Mouse (Mus musculus) heart, embryonic 11.5 days (tissue): ENCODE data around the gene Hlcs. TPM values are rescaled to one million over a fixed set of nuclear protein-coding genes. Genes with fewer than 3 reads are reported as not detected.

Experiments used
- ATAC-seq: fragments of 200-750 bp; cut with Nextera tagmentation; replicated peaks from 2 replicates; pipeline ENCODE4 v1.8.0; 2017; ENCODE audit warnings: moderate library complexity; ENCODE audit not compliant: insufficient number of reproducible peaks, low FRiP score, low TSS enrichment
- H3K27ac ChIP-seq: fragments of 300-500 bp; sonication (generic); 2 replicates; pipeline ENCODE4 v1.5.1; 2014; ENCODE audit warnings: mild to moderate bottlenecking, low read depth, low read length
- H3K27me3 ChIP-seq: fragments of 300-500 bp; sonication (generic); 2 replicates; pipeline ENCODE4 v1.6.1; 2014; ENCODE audit warnings: mild to moderate bottlenecking, low read length, mixed read lengths; ENCODE audit not compliant: control insufficient read depth, insufficient read depth
- H3K36me3 ChIP-seq: fragments of 300-500 bp; sonication (generic); 2 replicates; pipeline ENCODE4 v1.6.1; 2014; ENCODE audit warnings: mild to moderate bottlenecking, low read length, moderate library complexity, mixed read lengths; ENCODE audit not compliant: control insufficient read depth, insufficient read depth
- H3K4me1 ChIP-seq: fragments of 300-500 bp; sonication (generic); 2 replicates; pipeline ENCODE4 v1.6.1; 2014; ENCODE audit warnings: low read length; ENCODE audit not compliant: control insufficient read depth, insufficient read depth
- H3K4me2 ChIP-seq: fragments of 300-500 bp; sonication (generic); 2 replicates; pipeline ENCODE4 v1.6.1; 2014; ENCODE audit warnings: mild to moderate bottlenecking, moderate library complexity
- H3K4me3 ChIP-seq: fragments of 300-500 bp; sonication (generic); 2 replicates; pipeline ENCODE4 v1.5.1; 2014; ENCODE audit warnings: low read depth, low read length
- H3K9ac ChIP-seq: fragments of 300-500 bp; sonication (generic); 2 replicates; pipeline ENCODE4 v1.6.1; 2014; ENCODE audit warnings: mild to moderate bottlenecking, low read depth, low read length, moderate library complexity
- H3K9me3 ChIP-seq: fragments of 300-500 bp; sonication (generic); replicated peaks from 2 replicates; pipeline ENCODE4 v1.6.1; 2016; ENCODE audit warnings: low read length; ENCODE audit not compliant: control insufficient read depth
- WGBS: fragments of 180-500 bp; shearing (Covaris S2); extraction: QIAGEN DNeasy Blood & Tissue Kit; methylation state at CpG from one replicate; pipeline ENCODE4 v1.1.7; 2014; ENCODE audit not compliant: insufficient replicate concordance; 5-methylcytosine and 5-hydroxymethylcytosine counted together
- polyA plus RNA-seq: library from polyadenylated mRNA; unstranded; fragments of >200 nt; fragmentation: Nextera tagmentation; extraction: Ambion mirVana; gene quantifications from 2 replicates; pipeline ENCODE4 v1.2.1, GENCODE M21; 2014

The Hlcs gene
- polyA plus RNA-seq, 1 experiment from 2014 or later: 7.7 TPM

DNA sequence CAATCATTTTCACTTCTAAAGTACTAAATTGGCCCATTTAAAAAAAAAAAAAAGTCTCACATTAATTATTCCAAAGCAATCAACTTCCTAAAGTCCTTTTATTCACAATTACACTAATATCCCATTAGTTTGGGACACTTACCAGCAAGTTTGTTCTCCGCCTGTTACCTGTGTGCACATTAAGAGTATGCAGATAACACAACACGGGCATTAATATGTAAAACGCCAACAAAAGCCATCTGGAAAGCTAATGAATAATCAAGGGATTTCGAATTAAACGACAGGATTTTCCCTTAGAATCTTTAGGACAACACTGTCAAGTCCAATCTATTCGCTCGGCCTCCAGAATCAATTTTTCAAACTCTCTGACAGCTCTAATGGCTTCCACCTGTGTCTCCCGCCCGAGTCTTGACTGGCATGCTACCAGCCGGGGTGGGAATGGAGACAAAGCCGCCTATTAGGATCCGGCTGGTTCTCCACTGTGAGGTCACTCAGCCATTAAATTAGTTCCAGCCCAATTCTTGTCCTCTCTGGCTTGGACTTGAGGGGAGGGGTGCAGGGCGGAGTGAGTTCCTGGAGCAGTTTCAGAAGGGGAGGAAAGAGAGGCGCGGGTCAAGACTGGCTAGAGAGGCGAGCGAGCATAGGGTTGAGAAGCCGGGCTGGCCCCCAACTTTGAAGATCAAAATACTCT lies 85.9 kb downstream of the Hlcs start:
- no peaks in the 10 kb centered on the region for H3K9me3 ChIP-seq
- no peaks in the 10 kb centered on the region for H3K27me3 ChIP-seq
- WGBS: 56% methylated on average over 18 of the region's 18 CpGs
- no peak overlapping the region for H3K27ac ChIP-seq
- no peak overlapping the region for H3K4me3 ChIP-seq
- ATAC-seq: no peak
- no peak overlapping the region for H3K9ac ChIP-seq
- no peak overlapping the region for H3K4me2 ChIP-seq
- no peaks in the 10 kb centered on the region for H3K36me3 ChIP-seq
- H3K4me1 ChIP-seq: no peaks in the 10 kb centered on the region

GRCm38 (mm10) chr16:94223363-94223720 lies 90.0 kb downstream of the Hlcs start:
- Histone ChIP-seq H3K4me3 (no peak overlapping the region), H3K9me3 (no peaks in the 10 kb centered on the region), H3K36me3 (no peaks in the 10 kb centered on the region), H3K4me2 (no peak overlapping the region), H3K4me1 (no peaks in the 10 kb centered on the region), H3K9ac (no peak overlapping the region), H3K27me3 (no peaks in the 10 kb centered on the region), H3K27ac (no peak overlapping the region)
- no peak for ATAC-seq
- WGBS: 72% methylated on average over 8 of the region's 8 CpGs

- no peaks in the 10 kb centered on the region for H3K27me3 ChIP-seq
- no peak for ATAC-seq
- no peaks in the 10 kb centered on the region for H3K9me3 ChIP-seq
- no peak overlapping the region for H3K27ac ChIP-seq
- H3K4me2 ChIP-seq: no peak overlapping the region
- H3K4me3 ChIP-seq: no peak overlapping the region
- no peaks in the 10 kb centered on the region for H3K4me1 ChIP-seq
- H3K36me3 ChIP-seq: no peaks in the 10 kb centered on the region
- WGBS: 72% methylated on average over 11 of the region's 11 CpGs
- no peak overlapping the region for H3K9ac ChIP-seq
These were observed 90.6 kb downstream of the Hlcs start for GRCm38 (mm10) chr16:94222646-94223362.

DNA sequence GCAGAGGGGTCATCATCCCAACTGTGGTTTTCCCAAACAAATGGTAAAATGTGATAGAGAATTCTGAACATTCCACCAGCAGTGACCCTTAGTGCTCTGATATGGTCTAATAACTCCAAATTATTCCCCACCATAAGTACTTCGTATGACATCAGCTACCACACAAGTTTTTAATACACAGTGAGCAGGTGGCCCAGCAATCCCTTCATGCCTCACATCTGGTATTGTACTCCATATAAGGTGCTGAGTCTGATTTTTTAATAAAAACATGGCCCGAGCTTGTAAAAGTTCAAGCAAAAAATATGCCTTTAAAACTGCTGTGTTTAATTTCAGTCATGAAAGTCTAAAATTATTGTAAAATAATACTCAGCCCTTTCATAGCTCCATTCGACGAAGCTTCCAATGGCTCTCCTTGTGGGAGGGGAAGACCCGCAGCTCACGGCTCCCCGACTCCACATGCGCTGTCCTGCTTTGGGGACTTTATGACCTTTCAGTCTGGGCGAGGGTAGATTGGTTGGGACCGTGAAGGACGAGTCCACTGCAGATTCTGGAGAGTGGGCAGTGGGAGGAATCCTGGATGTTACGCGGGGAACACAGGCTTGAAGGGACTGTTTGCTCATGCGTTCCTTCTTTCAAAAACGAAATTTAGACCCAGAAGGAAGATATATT lies 102.5 kb downstream of the Hlcs start:
- Histone ChIP-seq H3K36me3 (no peaks in the 10 kb centered on the region), H3K4me2 (no peak overlapping the region), H3K9ac (no peak overlapping the region), H3K4me1 (peaks cover 13% of the 10 kb centered on the region; the same call in 1 of the 2 replicates), H3K27ac (no peak overlapping the region), H3K4me3 (no peak overlapping the region), H3K9me3 (no peaks in the 10 kb centered on the region), H3K27me3 (no peaks in the 10 kb centered on the region)
- no peak for ATAC-seq
- 85% methylated on average over 15 of the region's 15 CpGs for WGBS

- Histone ChIP-seq H3K27me3 (no peaks in the 10 kb centered on the region), H3K27ac (peak overlapping the region; percentile 65), H3K9ac (no peak overlapping the region), H3K4me1 (peaks cover 15% of the 10 kb centered on the region; the same call in 1 of the 2 replicates), H3K4me3 (no peak overlapping the region), H3K9me3 (no peaks in the 10 kb centered on the region), H3K4me2 (no peak overlapping the region), H3K36me3 (no peaks in the 10 kb centered on the region)
- 38% methylated on average over 3 of the region's 3 CpGs for WGBS
- ATAC-seq: no peak
These were observed 103.7 kb downstream of the Hlcs start for GRCm38 (mm10) chr16:94209626-94210025.

DNA sequence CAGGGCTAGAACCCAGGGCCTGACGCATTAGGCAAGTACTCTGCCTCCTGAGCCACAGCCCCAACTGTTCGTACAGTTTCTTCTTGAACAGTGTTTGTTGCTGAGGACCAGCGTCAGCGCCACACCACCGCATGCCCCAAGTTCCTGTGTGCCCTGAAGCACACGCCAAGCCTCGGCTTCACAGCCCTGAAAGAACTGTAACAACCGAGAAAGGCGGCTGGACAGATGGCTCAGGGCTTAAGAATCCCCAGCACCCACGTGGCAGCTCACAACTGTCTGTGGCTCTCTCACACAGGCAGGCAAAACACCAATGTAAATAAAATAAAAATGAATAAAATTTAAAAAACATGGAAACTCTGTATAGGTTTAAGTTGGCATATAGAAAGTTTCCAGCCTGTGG lies 104.5 kb downstream of the Hlcs start:
- no peaks in the 10 kb centered on the region for H3K9me3 ChIP-seq
- H3K27ac ChIP-seq: no peak overlapping the region
- H3K4me2 ChIP-seq: no peak overlapping the region
- H3K4me3 ChIP-seq: no peak overlapping the region
- ATAC-seq: no peak
- no peaks in the 10 kb centered on the region for H3K36me3 ChIP-seq
- H3K27me3 ChIP-seq: no peaks in the 10 kb centered on the region
- H3K9ac ChIP-seq: no peak overlapping the region
- peaks cover 15% of the 10 kb centered on the region; the same call in 1 of the 2 replicates for H3K4me1 ChIP-seq
- 75% methylated on average over 10 of the region's 10 CpGs for WGBS

DNA sequence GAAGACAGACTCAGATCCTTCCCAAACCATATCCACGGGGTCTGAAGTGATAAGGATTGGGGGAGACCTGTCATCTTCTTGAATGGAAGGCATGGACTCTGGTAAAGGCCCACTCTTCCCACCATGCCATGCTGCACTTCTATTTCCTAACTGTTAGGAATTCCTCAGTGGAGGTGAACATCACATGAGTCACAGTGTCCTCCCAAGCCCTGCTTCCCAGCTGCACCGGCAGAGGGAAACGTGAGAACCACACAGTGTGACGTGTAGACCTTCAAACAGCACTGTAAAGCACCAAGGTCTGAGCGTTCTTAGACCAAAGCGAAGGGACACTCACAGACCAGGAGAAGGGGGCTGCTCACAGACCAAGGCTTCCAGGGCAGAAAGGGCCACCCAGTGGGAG lies 105.2 kb downstream of the Hlcs start:
- peaks cover 15% of the 10 kb centered on the region; the same call in 1 of the 2 replicates for H3K4me1 ChIP-seq
- 77% methylated on average over 6 of the region's 6 CpGs for WGBS
- H3K36me3 ChIP-seq: no peaks in the 10 kb centered on the region
- H3K9ac ChIP-seq: no peak overlapping the region
- H3K27ac ChIP-seq: no peak overlapping the region
- H3K4me3 ChIP-seq: no peak overlapping the region
- H3K9me3 ChIP-seq: no peaks in the 10 kb centered on the region
- H3K27me3 ChIP-seq: no peaks in the 10 kb centered on the region
- H3K4me2 ChIP-seq: no peak overlapping the region
- no peak for ATAC-seq

- H3K9me3 ChIP-seq: no peaks in the 10 kb centered on the region
- H3K9ac ChIP-seq: 0 out of 2 replicates have a peak overlapping the region, but pooled peaks have one; percentile 10
- no peak overlapping the region for H3K4me3 ChIP-seq
- H3K4me1 ChIP-seq: peaks cover 19% of the 10 kb centered on the region; the same call in 1 of the 2 replicates
- no peak for ATAC-seq
- H3K27me3 ChIP-seq: no peaks in the 10 kb centered on the region
- no peaks in the 10 kb centered on the region for H3K36me3 ChIP-seq
- no peak overlapping the region for H3K4me2 ChIP-seq
- 66% methylated on average over 26 of the region's 26 CpGs for WGBS
- H3K27ac ChIP-seq: no peak overlapping the region
These were observed 107.6 kb downstream of the Hlcs start for GRCm38 (mm10) chr16:94205528-94206484.
